9 mouse cellular contexts compared by ENCODE assay signal in the genomic region with DNA sequence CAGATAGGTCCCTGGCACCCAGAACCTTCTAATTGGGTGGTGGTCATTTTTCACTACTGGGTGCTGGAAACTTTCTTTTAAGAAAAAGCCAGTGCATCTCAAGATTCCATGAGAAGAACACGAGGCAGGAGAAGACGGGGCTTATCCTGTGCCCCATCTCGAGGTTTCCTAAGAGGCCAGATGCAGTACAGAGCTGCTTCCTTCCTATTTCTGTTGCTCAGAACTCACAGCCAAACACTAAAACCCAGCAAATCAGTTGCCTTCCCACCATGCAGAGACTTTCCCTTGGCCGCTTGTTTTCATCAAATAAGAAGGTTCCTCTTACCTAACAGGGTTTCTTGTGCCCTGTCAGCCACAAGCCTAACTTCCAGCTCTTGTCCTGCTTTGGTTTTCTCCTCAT.
DNase-seq lines count a peak whose midpoint lies in the region; ATAC-seq and TF ChIP-seq lines count a peak whose summit lies in the region.
"Had no signal": no experiment of that assay in that cellular context is flagged by ENCODE, and none has a peak within 500 bp of the region (broad histone marks: within the 10 kb centered on the region; RNA-seq: fewer than 3 reads in every experiment).

No protein-coding gene starts in this region.

- ATAC-seq in kidney, postnatal 0 days (replicated peaks; ENCODE audit: low FRiP score, low read depth), result no peak
- peak; percentile 54 for ATAC-seq in G1E (ENCODE audit: extremely low read depth, insufficient number of reproducible peaks, low FRiP score, poor library complexity, severe bottlenecking)
- no peak for ATAC-seq in embryonic facial prominence, embryonic 15.5 days (ENCODE audit: insufficient number of reproducible peaks, low FRiP score, low TSS enrichment, low read depth)

- TF ChIP-seq CTCF in kidney, postnatal 0 days (IDR thresholded peaks at IDR 0.05; ENCODE audit: low read depth), result no peak
- TF ChIP-seq CTCF in G1E (IDR thresholded peaks at IDR 0.05; ENCODE audit: low read depth, low read length), result no peak

- WGBS in kidney, postnatal 0 days, result 72% methylated on average over 4 of the region's 4 CpGs
- WGBS in embryonic facial prominence, embryonic 15.5 days, result 52% methylated on average over 4 of the region's 4 CpGs

- no peak overlapping the region for H3K9ac ChIP-seq in kidney, postnatal 0 days (ENCODE audit: low read depth, low read length)
- no peak overlapping the region for H3K9ac ChIP-seq in embryonic facial prominence, embryonic 15.5 days
- H3K9ac ChIP-seq: hindbrain, embryonic 15.5 days had no signal

- H3K4me1 ChIP-seq in kidney, postnatal 0 days (replicated peaks; ENCODE audit: insufficient read depth, low read length), result no peaks in the 10 kb centered on the region
- H3K4me1 ChIP-seq in G1E (ENCODE audit: insufficient read depth, low read depth, low read length), result peaks cover 62% of the 10 kb centered on the region
- H3K4me1 ChIP-seq in embryonic facial prominence, embryonic 15.5 days, result no peaks in the 10 kb centered on the region

- H3K36me3 ChIP-seq in kidney, postnatal 0 days (ENCODE audit: insufficient read depth, low read length), result no peaks in the 10 kb centered on the region
- H3K36me3 ChIP-seq in G1E (replicated peaks), result peaks cover 26% of the 10 kb centered on the region
- no peaks in the 10 kb centered on the region for H3K36me3 ChIP-seq in embryonic facial prominence, embryonic 15.5 days
- H3K36me3 ChIP-seq: hindbrain, embryonic 15.5 days had no signal

- H3K4me2 ChIP-seq in kidney, postnatal 0 days (ENCODE audit: low read length), result no peak overlapping the region
- H3K4me2 ChIP-seq in embryonic facial prominence, embryonic 15.5 days (replicated peaks), result no peak overlapping the region
- H3K4me2 ChIP-seq: hindbrain, embryonic 15.5 days had no signal

- H3K27ac ChIP-seq in kidney, postnatal 0 days, result peak overlapping the region; percentile 48
- H3K27ac ChIP-seq in embryonic facial prominence, embryonic 15.5 days (replicated peaks), result peak overlapping the region; percentile 24; the same call in 1 of the 2 replicates
- H3K27ac ChIP-seq: hindbrain, embryonic 15.5 days had no signal

- peak; percentile 47 for DNase-seq in kidney, postnatal 0 days (ENCODE audit: low spot score)
- no peak for DNase-seq in kidney, postnatal 10 days
- DNase-seq in G1E (ENCODE audit: low spot score), result peak; percentile 37
- DNase-seq in lung, postnatal 25 days (ENCODE audit: low spot score), result peak; percentile 44
- no peak for DNase-seq in cerebellum, postnatal 25 days
- DNase-seq in cerebellum, adult 8-10 months, result no peak
- DNase-seq: right cerebral cortex, postnatal 14 days had no signal

- no peak overlapping the region for H3K4me3 ChIP-seq in kidney, postnatal 0 days (replicated peaks; ENCODE audit: low read depth, low read length)
- H3K4me3 ChIP-seq in G1E (ENCODE audit: low read depth, low read length), result no peak overlapping the region
- no peak overlapping the region for H3K4me3 ChIP-seq in embryonic facial prominence, embryonic 15.5 days (replicated peaks)
- H3K4me3 ChIP-seq: hindbrain, embryonic 15.5 days had no signal

- H3K27me3 ChIP-seq in kidney, postnatal 0 days (ENCODE audit: insufficient read depth, low read length), result no peaks in the 10 kb centered on the region
- H3K27me3 ChIP-seq in G1E (ENCODE audit: insufficient read depth, low read length), result no peaks in the 10 kb centered on the region
- no peaks in the 10 kb centered on the region for H3K27me3 ChIP-seq in embryonic facial prominence, embryonic 15.5 days
- H3K27me3 ChIP-seq: hindbrain, embryonic 15.5 days had no signal

- no peaks in the 10 kb centered on the region for H3K9me3 ChIP-seq in kidney, postnatal 0 days (replicated peaks; ENCODE audit: low read length)
- H3K9me3 ChIP-seq in G1E (replicated peaks), result 0 out of 2 replicates have a peak, but pooled peaks cover 2% of the 10 kb centered on the region
- H3K9me3 ChIP-seq in embryonic facial prominence, embryonic 15.5 days (replicated peaks), result no peaks in the 10 kb centered on the region
- H3K9me3 ChIP-seq: hindbrain, embryonic 15.5 days had no signal

Comparison
In these comparisons a context has a peak if more than half of its experiments do, and no peak if none do; other contexts are left out.
1. DNase-seq: peak in kidney, postnatal 0 days (single experiment), G1E (single experiment) and lung, postnatal 25 days (single experiment); none in kidney, postnatal 10 days (single experiment), cerebellum, postnatal 25 days (0 of 2) and cerebellum, adult 8-10 months (single experiment).